Mouse (Mus musculus): ENCODE results near the gene Ctns. TPM values are rescaled to one million over a fixed set of nuclear protein-coding genes. Genes with fewer than 3 reads are reported as not detected.

The Ctns gene
- polyA plus RNA-seq, 1 experiment from 2014 or later, result 19.0 TPM

DNA sequence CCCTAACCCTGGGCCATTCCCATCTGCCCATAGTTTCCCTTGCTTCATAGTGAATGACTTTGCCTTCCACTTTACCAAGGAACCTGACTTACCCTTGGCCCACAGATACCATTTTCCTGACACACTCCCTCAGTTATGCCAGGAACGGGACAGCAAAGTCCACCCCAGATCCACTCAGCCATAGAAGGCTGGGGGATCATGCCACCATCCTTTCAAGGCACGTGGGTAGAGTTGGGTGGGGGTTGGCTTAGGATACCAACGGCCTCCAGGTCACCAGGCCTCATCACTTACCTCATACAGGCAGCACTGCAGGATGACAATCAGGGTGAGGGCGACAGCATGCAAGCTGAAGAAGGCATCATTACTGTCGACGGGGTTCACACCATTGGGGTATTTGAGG is 11.6 kb downstream of the Ctns start:
- Histone ChIP-seq H3K9me3 (no peaks in the 10 kb centered on the region), H3K27me3 (no peaks in the 10 kb centered on the region), H3K36me3 (replicated peaks) (peaks cover 72% of the 10 kb centered on the region), H3K4me1 (no peaks in the 10 kb centered on the region), H3K9ac (no peak overlapping the region), H3K4me3 (replicated peaks) (no peak overlapping the region), H3K27ac (no peak overlapping the region), H3K4me2 (no peak overlapping the region)
- no peak for ATAC-seq (ENCODE audit: low FRiP score)
- WGBS, result 91% methylated on average over 6 of the region's 6 CpGs

DNA sequence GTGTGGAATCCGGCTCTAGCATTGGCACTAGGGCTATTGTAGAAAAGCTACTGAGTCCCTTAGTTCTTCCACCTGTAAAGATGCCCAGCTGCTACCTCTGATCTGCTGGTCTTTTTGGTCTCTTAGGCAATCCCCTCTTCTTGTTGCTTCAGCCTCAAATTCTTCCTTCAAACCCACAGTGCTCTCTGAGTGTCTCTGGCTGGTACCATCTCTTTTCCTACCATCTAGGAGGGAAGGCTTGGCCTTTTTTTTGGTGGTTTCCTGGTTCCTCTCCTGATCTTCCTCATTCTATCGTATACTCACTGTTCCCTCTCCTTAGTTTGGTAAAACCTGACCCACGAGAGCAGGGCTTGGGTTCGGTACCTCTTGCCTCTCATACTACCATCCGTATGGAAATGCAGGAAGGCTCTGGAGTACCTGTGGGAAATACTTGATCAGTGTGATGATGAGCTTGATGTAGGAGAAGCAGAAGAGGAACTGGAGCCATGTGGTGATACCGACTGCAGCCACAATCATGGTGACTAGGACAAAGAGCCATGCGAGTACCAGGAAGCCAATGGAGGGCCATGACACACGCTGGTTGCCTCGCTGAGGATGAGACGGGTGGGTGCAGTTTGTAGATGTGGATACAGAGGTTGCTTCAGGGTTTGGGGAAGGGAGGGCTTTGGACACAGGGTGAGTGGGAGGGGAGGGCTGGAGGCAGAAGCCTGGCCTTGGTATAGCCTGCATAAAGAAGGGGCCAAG is 12.8 kb downstream of the Ctns start:
- WGBS, result 94% methylated on average over 10 of the region's 10 CpGs
- no peaks in the 10 kb centered on the region for H3K9me3 ChIP-seq
- H3K4me2 ChIP-seq, result no peak overlapping the region
- no peak overlapping the region for H3K9ac ChIP-seq
- H3K4me1 ChIP-seq, result no peaks in the 10 kb centered on the region
- H3K36me3 ChIP-seq (replicated peaks), result peaks cover 66% of the 10 kb centered on the region
- no peak overlapping the region for H3K4me3 ChIP-seq (replicated peaks)
- ATAC-seq (ENCODE audit: low FRiP score), result no peak
- no peak overlapping the region for H3K27ac ChIP-seq
- H3K27me3 ChIP-seq, result no peaks in the 10 kb centered on the region

DNA sequence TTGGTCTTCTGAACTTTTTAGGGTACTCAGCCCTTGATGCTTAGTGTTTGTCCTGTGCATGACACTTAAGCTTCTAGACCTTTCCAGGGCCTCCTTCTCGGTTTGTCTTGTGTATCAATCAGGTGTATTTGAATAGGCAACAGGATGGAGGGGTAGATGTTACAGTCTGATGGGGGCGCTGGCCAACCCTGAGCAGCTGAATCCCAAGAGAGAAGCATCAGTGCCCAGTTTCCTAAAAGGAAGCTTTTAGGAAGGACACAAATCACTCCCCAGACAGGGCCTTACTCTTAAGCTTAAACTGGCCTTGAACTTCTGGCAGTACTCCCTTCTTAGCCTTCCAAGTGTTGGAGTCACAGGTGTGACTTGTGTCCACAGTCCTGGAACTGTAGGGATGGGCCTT is 20.9 kb downstream of the Ctns start:
- peak overlapping the region; percentile 97 for H3K4me3 ChIP-seq (replicated peaks)
- 3% methylated on average over 2 of the region's 2 CpGs for WGBS
- no peaks in the 10 kb centered on the region for H3K9me3 ChIP-seq
- H3K27ac ChIP-seq, result peak overlapping the region; percentile 84
- peak overlapping the region; percentile 75 for H3K9ac ChIP-seq
- ATAC-seq (ENCODE audit: low FRiP score), result no peak
- peaks cover 22% of the 10 kb centered on the region for H3K36me3 ChIP-seq (replicated peaks)
- no peaks in the 10 kb centered on the region for H3K27me3 ChIP-seq
- peaks cover 30% of the 10 kb centered on the region for H3K4me1 ChIP-seq
- H3K4me2 ChIP-seq, result peak overlapping the region; percentile 73

DNA sequence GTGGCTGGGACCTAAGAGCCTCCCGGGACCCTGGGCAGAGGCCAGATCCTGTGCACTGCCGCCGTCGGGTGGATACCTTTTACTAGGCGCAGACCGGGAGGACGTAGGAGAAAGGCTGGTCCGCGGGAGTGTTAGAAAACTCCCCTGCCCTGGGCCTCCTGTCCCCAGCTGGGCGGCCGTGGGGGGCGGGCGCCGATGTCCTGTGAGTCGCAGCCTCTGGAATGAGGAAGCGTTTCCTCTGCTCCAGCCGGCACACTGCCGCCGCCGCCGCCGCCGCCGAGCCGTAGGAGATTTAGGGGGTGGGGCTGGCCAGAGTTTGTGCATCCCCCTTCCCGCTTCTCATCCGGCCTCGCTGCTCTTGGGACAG is 21.4 kb downstream of the Ctns start:
- H3K4me3 ChIP-seq (replicated peaks), result peak overlapping the region; percentile 97
- peak overlapping the region; percentile 84 for H3K27ac ChIP-seq
- H3K36me3 ChIP-seq (replicated peaks), result peaks cover 22% of the 10 kb centered on the region
- peak overlapping the region; percentile 75 for H3K9ac ChIP-seq
- no peaks in the 10 kb centered on the region for H3K9me3 ChIP-seq
- H3K27me3 ChIP-seq, result no peaks in the 10 kb centered on the region
- WGBS, result under 1% methylated on average over 28 of the region's 28 CpGs
- peaks cover 30% of the 10 kb centered on the region for H3K4me1 ChIP-seq
- peak; percentile 60 for ATAC-seq (ENCODE audit: low FRiP score)
- peak overlapping the region; percentile 73 for H3K4me2 ChIP-seq

DNA sequence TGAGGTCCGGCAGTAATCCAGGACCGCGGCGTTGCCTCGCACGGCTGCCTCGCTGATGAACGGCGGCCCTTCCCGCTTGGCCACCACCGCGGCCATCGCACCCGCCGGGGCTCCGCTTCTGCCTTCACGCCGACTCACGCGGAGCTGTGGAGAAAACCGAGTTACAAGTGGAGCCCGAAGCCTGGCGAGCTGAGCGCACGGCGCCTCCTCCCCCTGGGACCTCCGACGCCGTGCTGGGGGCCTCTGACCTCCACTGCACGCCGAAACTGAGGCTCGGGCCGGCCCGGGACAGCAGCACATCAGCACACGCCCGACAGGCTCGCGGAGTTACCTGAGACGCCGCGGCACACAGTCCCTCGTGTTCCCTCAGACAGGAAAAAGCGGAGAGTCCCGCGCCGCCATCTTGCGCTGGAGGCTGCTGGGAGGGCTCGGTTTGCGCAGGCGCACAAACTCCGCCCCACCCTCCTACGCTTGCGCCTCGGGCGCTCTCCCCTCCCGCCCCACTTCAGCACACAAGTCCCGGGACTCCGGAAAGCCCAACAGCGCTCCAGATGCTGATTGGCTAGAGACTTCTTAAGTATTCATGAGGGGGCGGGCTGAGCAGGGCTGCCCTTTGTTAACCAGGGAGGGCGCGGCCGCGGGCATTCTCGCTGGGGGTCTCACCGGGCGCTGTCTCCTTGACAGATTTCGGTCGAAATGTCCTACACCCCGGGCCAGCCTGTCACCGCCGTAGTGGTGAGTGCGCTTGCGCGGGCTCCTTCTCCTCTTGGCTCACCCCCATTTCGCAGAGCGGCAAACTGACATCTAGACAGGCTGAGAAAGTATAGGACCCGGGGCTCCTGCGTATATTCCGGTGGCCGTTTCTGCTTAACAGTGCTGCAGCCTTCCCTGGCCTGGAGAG is 22.0 kb downstream of the Ctns start, which contains the start of the genes Emc6 and Tax1bp3:
Gene Emc6 (minus strand): TSS at position 430 of the 901 bp plus-strand sequence.
Gene Tax1bp3 (plus strand): TSS at position 476 of the 901 bp plus-strand sequence.
- Histone ChIP-seq H3K4me1 (peaks cover 30% of the 10 kb centered on the region), H3K27ac (peak within 1 kb of the TSS; percentile 84), H3K27me3 (no peaks in the 10 kb centered on the region), H3K36me3 (replicated peaks) (peaks cover 16% of the 10 kb centered on the region), H3K9me3 (no peaks in the 10 kb centered on the region), H3K9ac (peak within 1 kb of the TSS; percentile 92), H3K4me3 (replicated peaks) (peak within 1 kb of the TSS; percentile 97), H3K4me2 (peak within 1 kb of the TSS; percentile 73)
- peak; percentile 98 for ATAC-seq (ENCODE audit: low FRiP score)
- under 1% methylated on average over 81 of the region's 81 CpGs for WGBS

- WGBS, result 2% methylated on average over 15 of the region's 15 CpGs
These were observed 22.7 kb downstream of the Ctns start for GRCm38 (mm10) chr11:73176186-73176585.

DNA sequence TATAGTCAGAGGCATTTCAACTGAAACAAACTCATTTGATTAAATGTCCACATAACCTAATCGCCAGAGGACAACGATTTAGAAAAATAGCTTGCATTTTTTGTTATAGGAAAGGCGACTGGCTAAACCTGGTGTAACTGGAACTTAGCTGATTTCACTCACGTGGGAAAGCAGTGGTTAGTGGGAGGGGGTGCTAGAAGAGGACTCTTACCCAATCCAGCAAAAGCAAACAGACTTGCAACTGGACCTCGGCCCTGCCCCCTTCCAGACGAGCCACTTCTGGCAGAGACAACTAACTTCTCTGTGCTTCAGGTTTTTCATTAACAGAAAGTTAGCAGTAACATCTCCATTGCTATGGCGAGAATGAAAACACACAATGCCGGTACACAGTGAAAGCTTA is 23.2 kb downstream of the Ctns start:
- H3K9me3 ChIP-seq, result no peaks in the 10 kb centered on the region
- peaks cover 18% of the 10 kb centered on the region for H3K36me3 ChIP-seq (replicated peaks)
- 55% methylated on average over 8 of the region's 8 CpGs for WGBS
- no peak for ATAC-seq (ENCODE audit: low FRiP score)
- peak overlapping the region; percentile 92 for H3K9ac ChIP-seq
- no peak overlapping the region for H3K27ac ChIP-seq
- H3K4me1 ChIP-seq, result peaks cover 30% of the 10 kb centered on the region
- no peaks in the 10 kb centered on the region for H3K27me3 ChIP-seq
- H3K4me3 ChIP-seq (replicated peaks), result peak overlapping the region; percentile 97
- H3K4me2 ChIP-seq, result peak overlapping the region; percentile 73

More at GRCm38 (mm10) chr11:73176186-73176585, 22.7 kb downstream of the Ctns start:
- Histone ChIP-seq H3K27ac (peak overlapping the region; percentile 76), H3K4me3 (replicated peaks) (peak overlapping the region; percentile 97), H3K36me3 (replicated peaks) (peaks cover 16% of the 10 kb centered on the region), H3K9me3 (no peaks in the 10 kb centered on the region), H3K27me3 (no peaks in the 10 kb centered on the region), H3K4me2 (peak overlapping the region; percentile 73), H3K9ac (peak overlapping the region; percentile 92), H3K4me1 (peaks cover 30% of the 10 kb centered on the region)
- ATAC-seq (ENCODE audit: low FRiP score), result no peak

DNA sequence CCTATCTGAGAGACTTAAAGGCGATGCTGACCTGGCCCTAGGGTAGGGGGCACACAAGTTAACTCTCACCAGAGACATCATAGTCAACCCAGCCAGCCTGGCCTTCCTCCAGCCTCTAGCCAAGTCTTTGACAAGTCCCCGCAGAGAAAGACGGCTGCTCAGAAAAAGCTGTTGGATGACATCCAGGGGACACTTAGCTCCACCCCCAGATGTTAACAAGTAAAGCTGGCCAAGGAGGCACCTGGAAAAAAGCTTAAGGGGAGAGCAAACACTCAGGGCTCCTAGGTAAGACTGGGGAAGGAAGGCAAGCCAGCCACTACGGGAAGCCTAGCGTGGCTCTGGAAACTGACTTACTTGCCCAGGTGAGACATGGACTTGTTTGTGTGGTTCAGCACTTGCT is 26.7 kb downstream of the Ctns start:
- peaks cover 15% of the 10 kb centered on the region for H3K36me3 ChIP-seq (replicated peaks)
- H3K27ac ChIP-seq, result no peak overlapping the region
- H3K9ac ChIP-seq, result no peak overlapping the region
- H3K4me2 ChIP-seq, result no peak overlapping the region
- WGBS, result 69% methylated on average over 5 of the region's 5 CpGs
- no peaks in the 10 kb centered on the region for H3K9me3 ChIP-seq
- ATAC-seq (ENCODE audit: low FRiP score), result no peak
- peaks cover 16% of the 10 kb centered on the region for H3K4me1 ChIP-seq
- no peak overlapping the region for H3K4me3 ChIP-seq (replicated peaks)
- H3K27me3 ChIP-seq, result no peaks in the 10 kb centered on the region

GRCm38 (mm10) chr11:73169231-73169630 is 29.6 kb downstream of the Ctns start:
- Histone ChIP-seq H3K9ac (no peak overlapping the region), H3K36me3 (replicated peaks) (peaks cover 9% of the 10 kb centered on the region), H3K27me3 (no peaks in the 10 kb centered on the region), H3K27ac (no peak overlapping the region), H3K4me2 (no peak overlapping the region), H3K4me3 (replicated peaks) (no peak overlapping the region), H3K9me3 (no peaks in the 10 kb centered on the region), H3K4me1 (no peaks in the 10 kb centered on the region)
- no peak for ATAC-seq (ENCODE audit: low FRiP score)
- WGBS, result 39% methylated on average over 4 of the region's 4 CpGs

DNA sequence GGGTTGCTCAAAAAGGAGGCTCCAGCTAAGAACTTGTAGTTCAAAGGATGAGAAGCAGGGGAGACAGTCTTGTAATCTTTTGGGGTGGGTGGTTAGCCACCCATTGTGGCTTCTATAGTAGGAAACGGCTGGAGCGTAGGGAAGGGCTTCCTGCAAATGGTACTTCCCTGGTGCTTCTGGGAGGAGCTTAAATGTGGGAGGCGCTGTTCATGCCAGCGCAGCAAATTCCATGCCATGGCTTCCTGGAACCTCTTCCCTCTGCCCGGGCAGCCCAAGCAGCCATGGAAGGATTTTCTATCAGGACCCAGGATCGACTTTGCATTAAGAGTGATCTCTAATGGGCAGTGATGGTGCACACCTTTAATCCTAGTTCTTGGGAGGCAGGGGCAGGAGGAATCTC is 30.3 kb downstream of the Ctns start:
- no peak for ATAC-seq (ENCODE audit: low FRiP score)
- 85% methylated on average over 6 of the region's 6 CpGs for WGBS
- Histone ChIP-seq H3K4me2 (no peak overlapping the region), H3K4me1 (no peaks in the 10 kb centered on the region), H3K27me3 (no peaks in the 10 kb centered on the region), H3K9ac (no peak overlapping the region), H3K36me3 (replicated peaks) (0 out of 2 replicates have a peak, but pooled peaks cover 4% of the 10 kb centered on the region), H3K27ac (no peak overlapping the region), H3K4me3 (replicated peaks) (no peak overlapping the region), H3K9me3 (no peaks in the 10 kb centered on the region)

DNA sequence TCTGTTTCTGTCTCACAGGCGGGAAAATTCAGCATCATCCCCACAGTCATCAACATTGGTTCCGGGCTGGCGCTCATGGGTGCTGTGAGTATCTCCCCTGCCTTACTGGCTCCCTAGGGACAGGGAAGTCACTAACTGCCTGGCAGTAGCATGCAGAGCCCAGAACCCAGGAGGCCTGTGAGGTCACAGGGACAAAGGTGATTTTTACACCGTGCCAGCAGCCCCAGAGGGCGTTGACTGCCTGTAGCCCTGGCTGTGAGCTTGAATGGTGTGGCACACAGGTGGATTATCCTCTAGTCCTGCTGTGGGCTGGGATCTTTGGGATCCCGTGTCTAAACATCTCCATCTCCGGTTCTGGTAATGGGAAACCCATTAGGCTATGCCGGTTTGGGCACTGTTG is 30.8 kb downstream of the Ctns start:
- no peak for ATAC-seq (ENCODE audit: low FRiP score)
- WGBS, result 86% methylated on average over 8 of the region's 8 CpGs
- H3K9me3 ChIP-seq, result no peaks in the 10 kb centered on the region

DNA sequence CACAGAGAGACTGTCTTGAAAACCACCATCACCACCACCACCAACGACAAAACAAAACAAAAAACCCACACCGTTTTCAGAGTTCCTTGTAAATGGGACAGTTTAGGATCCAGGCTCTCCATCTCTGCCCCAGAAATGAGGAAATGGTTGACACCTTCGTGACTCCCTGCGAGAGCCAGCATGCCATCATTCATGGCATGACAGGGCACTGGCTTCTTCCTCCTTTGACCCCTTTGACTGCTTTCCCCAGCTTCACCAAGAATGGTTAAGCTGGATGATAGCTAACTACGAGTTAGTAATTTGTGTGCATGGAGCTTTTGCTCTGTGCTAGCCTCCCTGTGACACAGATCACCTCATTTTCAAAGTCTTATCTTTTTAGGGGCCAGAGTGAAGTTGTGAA is 36.6 kb downstream of the Ctns start:
- ATAC-seq (ENCODE audit: low FRiP score), result no peak

More for the DNA sequence above, 30.8 kb downstream of the Ctns start:
- H3K27ac ChIP-seq, result no peak overlapping the region
- no peaks in the 10 kb centered on the region for H3K4me1 ChIP-seq
- H3K27me3 ChIP-seq, result no peaks in the 10 kb centered on the region
- no peak overlapping the region for H3K9ac ChIP-seq
- 0 out of 2 replicates have a peak, but pooled peaks cover 4% of the 10 kb centered on the region for H3K36me3 ChIP-seq (replicated peaks)
- H3K4me2 ChIP-seq, result no peak overlapping the region
- H3K4me3 ChIP-seq (replicated peaks), result no peak overlapping the region

More for the DNA sequence above, 36.6 kb downstream of the Ctns start:
- H3K36me3 ChIP-seq (replicated peaks), result no peaks in the 10 kb centered on the region
- H3K4me3 ChIP-seq (replicated peaks), result no peak overlapping the region
- H3K27ac ChIP-seq, result no peak overlapping the region
- H3K9ac ChIP-seq, result no peak overlapping the region
- H3K4me2 ChIP-seq, result no peak overlapping the region
- H3K27me3 ChIP-seq, result peaks cover 36% of the 10 kb centered on the region
- H3K4me1 ChIP-seq, result peaks cover 8% of the 10 kb centered on the region
- 89% methylated on average over 5 of the region's 5 CpGs for WGBS
- H3K9me3 ChIP-seq, result no peaks in the 10 kb centered on the region

All from forebrain, embryonic 12.5 days (tissue).